In the genomic region with DNA sequence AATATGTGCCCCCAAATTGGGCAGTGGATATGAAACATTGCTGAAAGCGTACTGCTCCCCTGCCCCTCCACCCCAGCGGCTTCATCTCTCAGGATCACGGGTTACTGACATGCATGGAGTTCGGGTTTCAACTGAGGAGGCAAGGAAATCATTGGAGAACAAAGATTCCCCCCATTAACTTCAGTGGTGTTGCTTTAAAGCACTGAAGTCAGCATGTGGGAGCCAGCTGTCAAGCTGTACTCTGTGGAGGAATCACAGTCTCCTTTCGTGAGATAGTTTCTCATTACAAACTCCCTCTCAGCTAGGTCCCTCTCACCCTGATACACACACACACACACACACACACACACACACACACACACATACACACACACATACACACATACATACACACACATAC, we compare ENCODE assay signal across 15 mouse cellular contexts. TPM values are rescaled to one million over a fixed set of nuclear protein-coding genes. Genes with fewer than 3 reads are reported as not detected.
DNase-seq lines count a peak whose midpoint lies in the region; ATAC-seq lines count a peak whose summit lies in the region.
"Had no signal": no experiment of that assay in that cellular context is flagged by ENCODE, and none has a peak within 500 bp of the region (broad histone marks: within the 10 kb centered on the region; RNA-seq: fewer than 3 reads in every experiment).

No protein-coding gene starts in this region.

- ATAC-seq in kidney, embryonic 16.5 days (ENCODE audit: low FRiP score, low TSS enrichment), result peak; percentile 83; the same call in 1 of the 2 replicates
- ATAC-seq in neural tube, embryonic 15.5 days (ENCODE audit: low FRiP score), result peak; percentile 56; the same call in 1 of the 2 replicates
- ATAC-seq: forebrain, embryonic 14.5 days; intestine, embryonic 15.5 days; liver, postnatal 0 days had no signal

- intact Hi-C loops in left cerebral cortex, postnatal 25 days (cut with DNase I), result no loop called here

- 17% methylated on average over 5 of the region's 5 CpGs for WGBS in kidney, embryonic 16.5 days
- WGBS in embryonic facial prominence, embryonic 10.5 days, result 43% methylated on average over 5 of the region's 5 CpGs
- 25% methylated on average over 5 of the region's 5 CpGs for WGBS in limb, embryonic 10.5 days
- 44% methylated on average over 5 of the region's 5 CpGs for WGBS in neural tube, embryonic 15.5 days

- H3K9ac ChIP-seq in kidney, embryonic 16.5 days (replicated peaks; ENCODE audit: low read length), result no peak overlapping the region
- no peak overlapping the region for H3K9ac ChIP-seq in neural tube, embryonic 15.5 days (replicated peaks)
- H3K9ac ChIP-seq: intestine, embryonic 15.5 days; liver, postnatal 0 days had no signal

- H3K4me2 ChIP-seq in kidney, embryonic 16.5 days (replicated peaks; ENCODE audit: low read depth, low read length), result no peak overlapping the region
- no peak overlapping the region for H3K4me2 ChIP-seq in neural tube, embryonic 15.5 days
- H3K4me2 ChIP-seq: intestine, embryonic 15.5 days had no signal

- H3K27ac ChIP-seq in kidney, embryonic 16.5 days (ENCODE audit: low read length), result no peak overlapping the region
- H3K27ac ChIP-seq in embryonic facial prominence, embryonic 10.5 days (replicated peaks), result no peak overlapping the region
- H3K27ac ChIP-seq in limb, embryonic 10.5 days, result no peak overlapping the region
- no peak overlapping the region for H3K27ac ChIP-seq in neural tube, embryonic 15.5 days (replicated peaks)
- H3K27ac ChIP-seq: intestine, embryonic 15.5 days had no signal

- no peaks in the 10 kb centered on the region for H3K27me3 ChIP-seq in kidney, embryonic 16.5 days (ENCODE audit: insufficient read depth, low read length)
- no peaks in the 10 kb centered on the region for H3K27me3 ChIP-seq in embryonic facial prominence, embryonic 10.5 days (replicated peaks; ENCODE audit: low read depth, poor library complexity, severe bottlenecking)
- H3K27me3 ChIP-seq in limb, embryonic 10.5 days (ENCODE audit: low read depth, poor library complexity, severe bottlenecking), result no peaks in the 10 kb centered on the region
- H3K27me3 ChIP-seq in neural tube, embryonic 15.5 days (replicated peaks), result no peaks in the 10 kb centered on the region
- H3K27me3 ChIP-seq: intestine, embryonic 15.5 days; megakaryocyte, embryonic 14.5 days had no signal

- H3K9me3 ChIP-seq in kidney, embryonic 16.5 days (ENCODE audit: low read length), result no peaks in the 10 kb centered on the region
- H3K9me3 ChIP-seq in embryonic facial prominence, embryonic 10.5 days, result no peaks in the 10 kb centered on the region
- H3K9me3 ChIP-seq in limb, embryonic 10.5 days (replicated peaks), result no peaks in the 10 kb centered on the region
- H3K9me3 ChIP-seq in neural tube, embryonic 15.5 days (replicated peaks), result no peaks in the 10 kb centered on the region
- H3K9me3 ChIP-seq: intestine, embryonic 15.5 days; megakaryocyte, embryonic 14.5 days had no signal

- H3K4me1 ChIP-seq in kidney, embryonic 16.5 days (ENCODE audit: insufficient read depth, low read length), result no peaks in the 10 kb centered on the region
- H3K4me1 ChIP-seq in embryonic facial prominence, embryonic 10.5 days, result peaks cover 5% of the 10 kb centered on the region; the same call in 1 of the 2 replicates
- peaks cover 7% of the 10 kb centered on the region; the same call in 1 of the 2 replicates for H3K4me1 ChIP-seq in limb, embryonic 10.5 days
- H3K4me1 ChIP-seq in neural tube, embryonic 15.5 days, result no peaks in the 10 kb centered on the region
- H3K4me1 ChIP-seq: intestine, embryonic 15.5 days; megakaryocyte, embryonic 14.5 days had no signal

- no peaks in the 10 kb centered on the region for H3K36me3 ChIP-seq in kidney, embryonic 16.5 days (ENCODE audit: insufficient read depth, low read length)
- H3K36me3 ChIP-seq in embryonic facial prominence, embryonic 10.5 days (replicated peaks), result no peaks in the 10 kb centered on the region
- no peaks in the 10 kb centered on the region for H3K36me3 ChIP-seq in limb, embryonic 10.5 days
- H3K36me3 ChIP-seq in neural tube, embryonic 15.5 days, result no peaks in the 10 kb centered on the region
- H3K36me3 ChIP-seq: intestine, embryonic 15.5 days had no signal

- DNase-seq in kidney, adult 11 months, result no peak
- DNase-seq in embryonic facial prominence, embryonic 10.5 days (ENCODE audit: low spot score), result peak; percentile 25
- DNase-seq in limb, embryonic 10.5 days (ENCODE audit: low spot score), result peak; percentile 39
- no peak for DNase-seq in cerebellum, postnatal 36 days
- DNase-seq in left cerebral cortex, postnatal 25 days (ENCODE audit: low spot score in 2 of 2), result no peak
- DNase-seq: cerebellum, adult 8-10 months; kidney, postnatal 25 days; layer of hippocampus, adult 9-11 months; liver, postnatal 0 days had no signal

- no peak overlapping the region for H3K4me3 ChIP-seq in kidney, embryonic 16.5 days (ENCODE audit: low read length)
- H3K4me3 ChIP-seq in embryonic facial prominence, embryonic 10.5 days, result no peak overlapping the region
- no peak overlapping the region for H3K4me3 ChIP-seq in limb, embryonic 10.5 days
- H3K4me3 ChIP-seq in neural tube, embryonic 15.5 days (replicated peaks), result no peak overlapping the region
- H3K4me3 ChIP-seq: intestine, embryonic 15.5 days; megakaryocyte, embryonic 14.5 days had no signal

RNA-seq across cellular contexts. Expression of gene Ryr3, which starts 35.2 kb away (rescaled TPM):
- polyA plus RNA-seq in kidney, embryonic 16.5 days (2015; fragmentation: Nextera tagmentation; extraction: Ambion mirVana), result 0.82 and 1.6 TPM in 2 replicates
- polyA plus RNA-seq in embryonic facial prominence, embryonic 10.5 days (2016; fragmentation: Nextera tagmentation; extraction: Ambion mirVana), result 0.25 and 0.28 TPM in 2 replicates
- polyA plus RNA-seq in limb, embryonic 10.5 days (2016; fragmentation: Nextera tagmentation; extraction: Ambion mirVana), result 0.20 and 0.24 TPM in 2 replicates
- polyA plus RNA-seq in neural tube, embryonic 15.5 days (2015; fragmentation: Nextera tagmentation; extraction: Ambion mirVana), result 5.6 and 7.7 TPM in 2 replicates
- 10 to 100 TPM; 25.9 to 44.0 TPM for total RNA-seq in left cerebral cortex, postnatal 25 days (2021)
- polyA plus RNA-seq: liver, adult 2 months; liver, postnatal 0 days had no signal

Comparison
In these comparisons a context has a peak if more than half of its experiments do, and no peak if none do; other contexts are left out.
1. DNase-seq: peak in embryonic facial prominence, embryonic 10.5 days (single experiment) and limb, embryonic 10.5 days (single experiment); none in kidney, adult 11 months (single experiment), cerebellum, postnatal 36 days (0 of 2) and left cerebral cortex, postnatal 25 days (0 of 2).